Mouse (Mus musculus): ENCODE results near the gene Gjd3. TPM values are rescaled to one million over a fixed set of nuclear protein-coding genes. Genes with fewer than 3 reads are reported as not detected.
"Not testable (repeated sequence)": the region's sequence is repeated elsewhere in the genome, so short reads cannot be mapped to it uniquely, and the experiment has no call there.

The Gjd3 gene
- polyA plus RNA-seq, 1 experiment, result 0.05 TPM

DNA sequence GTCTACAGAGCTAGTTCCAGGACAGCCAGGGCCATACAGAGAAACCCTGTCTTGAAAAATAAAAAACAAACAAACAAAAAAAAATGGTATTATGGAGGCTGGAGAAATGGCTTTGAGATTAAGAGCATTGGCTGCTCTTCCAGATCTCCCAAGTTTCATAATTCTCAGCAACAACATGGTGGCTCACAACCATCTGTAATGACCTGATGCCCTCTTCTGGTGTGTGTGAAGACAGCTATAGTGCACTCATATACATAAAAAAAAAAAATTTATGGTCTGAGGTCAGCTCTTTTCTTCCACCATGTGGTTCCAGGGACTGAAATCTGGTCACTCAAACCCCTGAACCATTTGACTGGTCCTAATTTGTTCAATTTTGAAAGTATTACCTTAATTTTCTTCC, 16.0 kb upstream of the Gjd3 start:
- Histone ChIP-seq H3K36me3 (ENCODE audit: control insufficient read depth, insufficient read depth) (peaks cover 43% of the 10 kb centered on the region), H3ac (ENCODE audit: control insufficient read depth, insufficient read length) (no peak overlapping the region), H3K79me2 (ENCODE audit: control insufficient read depth, insufficient read depth) (no peaks in the 10 kb centered on the region), H3K4me2 (ENCODE audit: low read depth) (no peak overlapping the region), H3K4me3 (no peak overlapping the region), H3K27me3 (ENCODE audit: control insufficient read depth, insufficient read depth, insufficient read length) (no peaks in the 10 kb centered on the region)
- TF ChIP-seq MYOD1 (IDR thresholded peaks at IDR 0.05; ENCODE audit: control insufficient read depth in 1 of 3, insufficient read length in 2 of 3, low read depth in 2 of 3), result no peak
- TF ChIP-seq CEBPB (IDR thresholded peaks at IDR 0.05; ENCODE audit: insufficient read depth, poor library complexity, severe bottlenecking), result no peak
- no peak for TF ChIP-seq TCF12 (IDR thresholded peaks at IDR 0.05; ENCODE audit: insufficient read depth, poor library complexity, severe bottlenecking)
- no peak for TF ChIP-seq E2F4 (IDR thresholded peaks at IDR 0.05; ENCODE audit: insufficient read depth)
- no peak for TF ChIP-seq REST (IDR thresholded peaks at IDR 0.05; ENCODE audit: insufficient read depth, insufficient read length)
- TF ChIP-seq POLR2AphosphoS2 (IDR thresholded peaks at IDR 0.05; ENCODE audit: insufficient read length, low read depth), result no peak
- TF ChIP-seq MYOG (IDR thresholded peaks at IDR 0.05; ENCODE audit: control insufficient read depth in 1 of 3, insufficient read depth in 1 of 3, insufficient read length in 2 of 3, low read depth in 2 of 3), result no peak
- TF ChIP-seq USF1 (IDR thresholded peaks at IDR 0.05; ENCODE audit: low read depth), result no peak
- no peak for TF ChIP-seq TCF3 (IDR thresholded peaks at IDR 0.05; ENCODE audit: insufficient read length, low read depth)
- TF ChIP-seq POLR2A (IDR thresholded peaks at IDR 0.05; ENCODE audit: insufficient read length, low read depth), result no peak

DNA sequence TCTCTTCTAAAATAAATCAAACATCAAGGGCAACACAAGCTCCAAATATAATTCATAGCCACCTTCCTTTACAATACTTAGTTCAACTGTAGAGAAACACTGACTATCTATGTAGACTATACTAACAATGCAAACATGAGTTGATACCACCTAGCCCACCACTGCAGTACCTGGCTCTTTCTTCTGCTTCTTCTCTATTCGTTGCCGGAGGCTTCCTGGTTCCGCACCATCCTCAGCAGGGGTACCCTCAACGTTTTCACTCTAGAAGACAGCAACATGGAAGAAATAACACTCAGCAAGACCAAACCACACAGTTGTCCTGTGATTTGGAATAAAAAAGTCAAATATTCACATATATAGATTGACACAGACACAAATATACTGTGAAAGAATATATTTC, 14.8 kb upstream of the Gjd3 start:
- Histone ChIP-seq H3K4me2 (ENCODE audit: low read depth) (no peak overlapping the region), H3K79me2 (ENCODE audit: control insufficient read depth, insufficient read depth) (no peaks in the 10 kb centered on the region), H3K27me3 (ENCODE audit: control insufficient read depth, insufficient read depth, insufficient read length) (no peaks in the 10 kb centered on the region), H3K36me3 (ENCODE audit: control insufficient read depth, insufficient read depth) (peaks cover 37% of the 10 kb centered on the region), H3ac (ENCODE audit: control insufficient read depth, insufficient read length) (no peak overlapping the region), H3K4me3 (no peak overlapping the region)
- TF ChIP-seq MYOD1 (IDR thresholded peaks at IDR 0.05; ENCODE audit: control insufficient read depth in 1 of 3, insufficient read length in 2 of 3, low read depth in 2 of 3) (no peak), USF1 (IDR thresholded peaks at IDR 0.05; ENCODE audit: low read depth) (no peak), TCF3 (IDR thresholded peaks at IDR 0.05; ENCODE audit: insufficient read length, low read depth) (no peak), MYOG (IDR thresholded peaks at IDR 0.05; ENCODE audit: control insufficient read depth in 1 of 3, insufficient read depth in 1 of 3, insufficient read length in 2 of 3, low read depth in 2 of 3) (no peak), CEBPB (IDR thresholded peaks at IDR 0.05; ENCODE audit: insufficient read depth, poor library complexity, severe bottlenecking) (no peak), REST (IDR thresholded peaks at IDR 0.05; ENCODE audit: insufficient read depth, insufficient read length) (no peak), POLR2A (IDR thresholded peaks at IDR 0.05; ENCODE audit: insufficient read length, low read depth) (no peak), SRF (IDR thresholded peaks at IDR 0.05; ENCODE audit: control insufficient read depth, insufficient read length, low read depth) (no peak), POLR2AphosphoS2 (IDR thresholded peaks at IDR 0.05; ENCODE audit: insufficient read length, low read depth) (no peak), TCF12 (IDR thresholded peaks at IDR 0.05; ENCODE audit: insufficient read depth, poor library complexity, severe bottlenecking) (no peak), E2F4 (IDR thresholded peaks at IDR 0.05; ENCODE audit: insufficient read depth) (no peak), MAX (IDR thresholded peaks at IDR 0.05; ENCODE audit: low read depth) (no peak)

DNA sequence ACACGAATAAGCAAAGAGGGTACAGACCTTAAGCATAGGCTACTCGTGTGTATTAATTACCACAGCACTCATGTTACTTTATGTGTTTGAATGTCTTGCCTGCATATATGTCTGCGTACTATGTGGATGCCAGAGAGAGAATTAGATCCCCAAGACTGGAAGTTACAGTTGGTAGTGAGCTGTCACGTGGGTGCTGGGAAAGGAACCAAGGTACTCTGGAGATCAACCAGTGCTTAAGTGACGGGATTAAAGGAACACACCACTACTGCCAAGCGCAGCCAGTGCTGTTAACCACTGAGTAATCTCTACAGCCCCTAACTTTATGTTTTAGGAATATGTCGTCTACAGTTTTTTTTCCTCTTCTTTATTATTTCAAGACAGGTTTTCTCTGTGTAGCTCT, 13.2 kb upstream of the Gjd3 start:
- no peak for TF ChIP-seq USF1 (IDR thresholded peaks at IDR 0.05; ENCODE audit: low read depth)
- no peak for TF ChIP-seq E2F4 (IDR thresholded peaks at IDR 0.05; ENCODE audit: insufficient read depth)
- TF ChIP-seq TCF12 (IDR thresholded peaks at IDR 0.05; ENCODE audit: insufficient read depth, poor library complexity, severe bottlenecking), result no peak
- no peak for TF ChIP-seq SRF (IDR thresholded peaks at IDR 0.05; ENCODE audit: control insufficient read depth, insufficient read length, low read depth)
- TF ChIP-seq MYOD1 (IDR thresholded peaks at IDR 0.05; ENCODE audit: control insufficient read depth in 1 of 3, insufficient read length in 2 of 3, low read depth in 2 of 3), result no peak
- TF ChIP-seq MAX (IDR thresholded peaks at IDR 0.05; ENCODE audit: low read depth), result no peak
- no peak for TF ChIP-seq CEBPB (IDR thresholded peaks at IDR 0.05; ENCODE audit: insufficient read depth, poor library complexity, severe bottlenecking)
- TF ChIP-seq REST (IDR thresholded peaks at IDR 0.05; ENCODE audit: insufficient read depth, insufficient read length), result no peak
- TF ChIP-seq TCF3 (IDR thresholded peaks at IDR 0.05; ENCODE audit: insufficient read length, low read depth), result no peak
- no peak for TF ChIP-seq MYOG (IDR thresholded peaks at IDR 0.05; ENCODE audit: control insufficient read depth in 1 of 3, insufficient read depth in 1 of 3, insufficient read length in 2 of 3, low read depth in 2 of 3)
- TF ChIP-seq POLR2AphosphoS2 (IDR thresholded peaks at IDR 0.05; ENCODE audit: insufficient read length, low read depth), result no peak
- TF ChIP-seq POLR2A (IDR thresholded peaks at IDR 0.05; ENCODE audit: insufficient read length, low read depth), result no peak
- Histone ChIP-seq H3ac (ENCODE audit: control insufficient read depth, insufficient read length) (no peak overlapping the region), H3K36me3 (ENCODE audit: control insufficient read depth, insufficient read depth) (peaks cover 46% of the 10 kb centered on the region), H3K79me2 (ENCODE audit: control insufficient read depth, insufficient read depth) (no peaks in the 10 kb centered on the region), H3K4me3 (no peak overlapping the region), H3K27me3 (ENCODE audit: control insufficient read depth, insufficient read depth, insufficient read length) (no peaks in the 10 kb centered on the region), H3K4me2 (ENCODE audit: low read depth) (no peak overlapping the region)

DNA sequence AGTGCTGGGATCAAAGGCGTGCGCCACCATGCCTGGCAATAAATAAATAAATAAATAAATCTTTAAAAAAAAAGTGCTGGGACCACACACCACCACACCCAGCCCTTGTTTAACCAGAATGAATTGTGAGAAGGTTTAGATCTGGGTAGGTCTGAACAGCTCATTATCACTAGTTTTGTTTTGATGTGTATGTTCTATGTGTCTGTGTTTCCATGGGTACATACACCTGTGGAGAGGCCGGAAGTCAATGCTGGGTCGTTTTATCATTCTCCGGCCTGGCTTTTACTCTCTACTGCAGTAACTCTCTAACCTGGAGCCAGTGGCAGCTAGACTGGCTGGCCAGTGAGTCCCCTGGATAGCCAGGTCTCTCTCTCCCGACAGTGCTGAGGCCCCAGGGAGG, 8.1 kb upstream of the Gjd3 start:
- H3K27me3 ChIP-seq (ENCODE audit: control insufficient read depth, insufficient read depth, insufficient read length), result no peaks in the 10 kb centered on the region
- TF ChIP-seq TCF3 (IDR thresholded peaks at IDR 0.05; ENCODE audit: insufficient read length, low read depth), result no peak
- no peak for TF ChIP-seq MAX (IDR thresholded peaks at IDR 0.05; ENCODE audit: low read depth)
- no peak for TF ChIP-seq REST (IDR thresholded peaks at IDR 0.05; ENCODE audit: insufficient read depth, insufficient read length)
- TF ChIP-seq MYOG (IDR thresholded peaks at IDR 0.05; ENCODE audit: control insufficient read depth in 1 of 3, insufficient read depth in 1 of 3, insufficient read length in 2 of 3, low read depth in 2 of 3), result no peak
- TF ChIP-seq USF1 (IDR thresholded peaks at IDR 0.05; ENCODE audit: low read depth), result no peak
- H3K4me2 ChIP-seq (ENCODE audit: low read depth), result no peak overlapping the region
- no peak overlapping the region for H3K4me3 ChIP-seq
- H3K36me3 ChIP-seq (ENCODE audit: control insufficient read depth, insufficient read depth), result peaks cover 24% of the 10 kb centered on the region
- no peak overlapping the region for H3ac ChIP-seq (ENCODE audit: control insufficient read depth, insufficient read length)
- H3K79me2 ChIP-seq (ENCODE audit: control insufficient read depth, insufficient read depth), result no peaks in the 10 kb centered on the region

DNA sequence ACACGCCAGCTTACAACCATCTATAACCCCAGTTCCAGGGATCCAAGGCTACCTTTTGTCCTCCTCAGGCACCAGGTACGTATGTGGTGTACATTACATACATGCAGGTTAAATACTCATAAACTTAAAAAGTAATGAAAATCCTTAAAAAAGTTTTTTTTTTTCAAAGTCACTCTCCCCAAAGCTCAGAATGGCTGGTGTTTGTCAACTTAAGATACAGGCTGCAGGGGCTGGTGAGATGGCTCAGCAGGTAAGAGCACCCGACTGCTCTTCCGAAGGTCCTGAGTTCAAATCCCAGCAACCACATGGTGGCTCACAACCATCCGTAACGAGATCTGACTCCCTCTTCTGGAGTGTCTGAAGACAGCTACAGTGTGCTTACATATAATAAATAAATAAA, 5.4 kb upstream of the Gjd3 start:
- not testable (repeated sequence) for H3K4me3 ChIP-seq; H3K27me3 ChIP-seq (ENCODE audit: control insufficient read depth, insufficient read depth, insufficient read length); H3ac ChIP-seq (ENCODE audit: control insufficient read depth, insufficient read length); H3K4me2 ChIP-seq (ENCODE audit: low read depth); H3K79me2 ChIP-seq (ENCODE audit: control insufficient read depth, insufficient read depth)
- H3K36me3 ChIP-seq (ENCODE audit: control insufficient read depth, insufficient read depth), result peaks cover 20% of the 10 kb centered on the region

All from myocyte (in vitro differentiated cells).